Mouse (Mus musculus) heart, embryonic 16.5 days (tissue): ENCODE data around the gene Fam163a. TPM values are rescaled to one million over a fixed set of nuclear protein-coding genes. Genes with fewer than 3 reads are reported as not detected.
A peak's percentile ranks its signal among the peaks of the same experiment; 100 is the strongest.

Experiments used
- ATAC-seq: fragments of 200-750 bp; cut with Nextera tagmentation; replicated peaks from 2 replicates; pipeline ENCODE4 v1.8.0; 2017; ENCODE audit warnings: moderate number of reproducible peaks; ENCODE audit not compliant: insufficient read depth, low FRiP score; ENCODE audit errors: extremely low read depth
- H3K27ac ChIP-seq: fragments of 300-500 bp; sonication (generic); 2 replicates; pipeline ENCODE4 v1.5.1; 2014; ENCODE audit warnings: mild to moderate bottlenecking, low read length, control low read depth, moderate library complexity
- H3K27me3 ChIP-seq: fragments of 300-500 bp; sonication (generic); 2 replicates; pipeline ENCODE4 v1.6.1; 2014; ENCODE audit warnings: low read length, mixed read lengths; ENCODE audit not compliant: control insufficient read depth, insufficient read depth
- H3K36me3 ChIP-seq: fragments of 300-500 bp; sonication (generic); 2 replicates; pipeline ENCODE4 v1.6.1; 2014; ENCODE audit not compliant: control insufficient read depth, insufficient read depth
- H3K4me1 ChIP-seq: fragments of 300-500 bp; sonication (generic); 2 replicates; pipeline ENCODE4 v1.6.1; 2014; ENCODE audit warnings: low read length, mixed read lengths; ENCODE audit not compliant: control insufficient read depth, insufficient read depth
- H3K4me2 ChIP-seq: fragments of 300-500 bp; sonication (generic); 2 replicates; pipeline ENCODE4 v1.6.1; 2014; ENCODE audit warnings: low read depth, mild to moderate bottlenecking, control low read depth, low read length
- H3K4me3 ChIP-seq: fragments of 300-500 bp; sonication (generic); 2 replicates; pipeline ENCODE4 v1.5.1; 2014; ENCODE audit warnings: mild to moderate bottlenecking, control low read depth, low read length
- H3K9ac ChIP-seq: fragments of 300-500 bp; sonication (generic); 2 replicates; pipeline ENCODE4 v1.6.1; 2014; ENCODE audit warnings: low read length, control low read depth
- H3K9me3 ChIP-seq: fragments of 300-500 bp; sonication (generic); replicated peaks from 2 replicates; pipeline ENCODE4 v1.6.1; 2016; ENCODE audit warnings: low read length; ENCODE audit not compliant: control insufficient read depth
- WGBS: fragments of 180-500 bp; shearing (Covaris S2); extraction: QIAGEN DNeasy Blood & Tissue Kit; methylation state at CpG from one replicate; pipeline ENCODE4 v1.1.7; 2014; 5-methylcytosine and 5-hydroxymethylcytosine counted together
- polyA plus RNA-seq: library from polyadenylated mRNA; unstranded; fragments of >200 nt; fragmentation: Nextera tagmentation; extraction: Ambion mirVana; gene quantifications from 2 replicates; pipeline ENCODE4 v1.2.1, GENCODE M21; 2015

Fam163a gene
- polyA plus RNA-seq, 1 experiment from 2014 or later, result 1.6 TPM

GRCm38 (mm10) chr1:156084603-156085002, 120.2 kb downstream of the Fam163a start:
- H3K36me3 ChIP-seq, result no peaks in the 10 kb centered on the region
- ATAC-seq, result no peak
- no peaks in the 10 kb centered on the region for H3K9me3 ChIP-seq
- WGBS, result 29% methylated on average over 3 of the region's 3 CpGs
- no peak overlapping the region for H3K4me3 ChIP-seq
- peaks cover 6% of the 10 kb centered on the region; the same call in 1 of the 2 replicates for H3K4me1 ChIP-seq
- H3K9ac ChIP-seq, result no peak overlapping the region
- H3K27ac ChIP-seq, result no peak overlapping the region
- H3K4me2 ChIP-seq, result no peak overlapping the region
- no peaks in the 10 kb centered on the region for H3K27me3 ChIP-seq

GRCm38 (mm10) chr1:156077655-156078054, 127.2 kb downstream of the Fam163a start:
- Histone ChIP-seq H3K27me3 (no peaks in the 10 kb centered on the region), H3K36me3 (no peaks in the 10 kb centered on the region), H3K9ac (no peak overlapping the region), H3K4me3 (no peak overlapping the region), H3K27ac (no peak overlapping the region), H3K9me3 (no peaks in the 10 kb centered on the region), H3K4me1 (peaks cover 3% of the 10 kb centered on the region; the same call in 1 of the 2 replicates), H3K4me2 (no peak overlapping the region)
- ATAC-seq, result no peak
- 46% methylated on average over 3 of the region's 3 CpGs for WGBS

GRCm38 (mm10) chr1:156076474-156076873, 128.4 kb downstream of the Fam163a start:
- peaks cover 3% of the 10 kb centered on the region; the same call in 1 of the 2 replicates for H3K4me1 ChIP-seq
- H3K36me3 ChIP-seq, result no peaks in the 10 kb centered on the region

GRCm38 (mm10) chr1:156074575-156074974, 130.3 kb downstream of the Fam163a start:
- ATAC-seq, result no peak
- Histone ChIP-seq H3K27me3 (no peaks in the 10 kb centered on the region), H3K4me3 (no peak overlapping the region), H3K9me3 (no peaks in the 10 kb centered on the region), H3K36me3 (no peaks in the 10 kb centered on the region), H3K4me2 (no peak overlapping the region), H3K9ac (no peak overlapping the region), H3K27ac (no peak overlapping the region), H3K4me1 (peaks cover 7% of the 10 kb centered on the region; the same call in 1 of the 2 replicates)
- 38% methylated on average over 8 of the region's 8 CpGs for WGBS

More at GRCm38 (mm10) chr1:156076474-156076873, 128.4 kb downstream of the Fam163a start:
- H3K9me3 ChIP-seq, result no peaks in the 10 kb centered on the region
- no peak; the same call in 1 of the 2 replicates for ATAC-seq
- H3K9ac ChIP-seq, result no peak overlapping the region
- WGBS, result 48% methylated on average over 4 of the region's 4 CpGs
- no peak overlapping the region for H3K27ac ChIP-seq
- no peak overlapping the region for H3K4me3 ChIP-seq
- H3K27me3 ChIP-seq, result no peaks in the 10 kb centered on the region
- H3K4me2 ChIP-seq, result no peak overlapping the region

GRCm38 (mm10) chr1:156073169-156073821, 131.5 kb downstream of the Fam163a start:
- no peak for ATAC-seq
- no peaks in the 10 kb centered on the region for H3K27me3 ChIP-seq
- no peak overlapping the region for H3K9ac ChIP-seq
- peaks cover 7% of the 10 kb centered on the region; the same call in 1 of the 2 replicates for H3K4me1 ChIP-seq
- H3K4me3 ChIP-seq, result no peak overlapping the region
- H3K36me3 ChIP-seq, result no peaks in the 10 kb centered on the region
- 63% methylated on average over 15 of the region's 15 CpGs for WGBS
- no peak overlapping the region for H3K27ac ChIP-seq
- no peak overlapping the region for H3K4me2 ChIP-seq
- no peaks in the 10 kb centered on the region for H3K9me3 ChIP-seq

- no peak overlapping the region for H3K9ac ChIP-seq
- H3K4me2 ChIP-seq, result no peak overlapping the region
- peaks cover 14% of the 10 kb centered on the region for H3K4me1 ChIP-seq
- peaks cover 13% of the 10 kb centered on the region for H3K36me3 ChIP-seq
- H3K4me3 ChIP-seq, result no peak overlapping the region
- WGBS, result 48% methylated on average over 14 of the region's 14 CpGs
- no peak for ATAC-seq
- no peak overlapping the region; the same call in 1 of the 2 replicates for H3K27ac ChIP-seq
- H3K9me3 ChIP-seq, result no peaks in the 10 kb centered on the region
- no peaks in the 10 kb centered on the region for H3K27me3 ChIP-seq
Observed at GRCm38 (mm10) chr1:156070106-156070505, 134.7 kb downstream of the Fam163a start.

GRCm38 (mm10) chr1:156066133-156066532, 138.7 kb downstream of the Fam163a start:
- Histone ChIP-seq H3K27ac (peak overlapping the region; percentile 51), H3K27me3 (no peaks in the 10 kb centered on the region), H3K4me2 (no peak overlapping the region), H3K36me3 (peaks cover 43% of the 10 kb centered on the region), H3K9me3 (no peaks in the 10 kb centered on the region), H3K4me1 (peaks cover 13% of the 10 kb centered on the region), H3K9ac (no peak overlapping the region), H3K4me3 (no peak overlapping the region)
- WGBS, result 61% methylated on average over 3 of the region's 3 CpGs
- no peak for ATAC-seq

GRCm38 (mm10) chr1:156062193-156062592, 142.6 kb downstream of the Fam163a start:
- no peak overlapping the region for H3K9ac ChIP-seq
- no peaks in the 10 kb centered on the region for H3K9me3 ChIP-seq
- H3K27ac ChIP-seq, result no peak overlapping the region
- H3K4me2 ChIP-seq, result no peak overlapping the region
- 83% methylated on average over 4 of the region's 4 CpGs for WGBS
- H3K36me3 ChIP-seq, result peaks cover 47% of the 10 kb centered on the region
- peaks cover 8% of the 10 kb centered on the region for H3K4me1 ChIP-seq
- ATAC-seq, result no peak
- no peaks in the 10 kb centered on the region for H3K27me3 ChIP-seq
- H3K4me3 ChIP-seq, result no peak overlapping the region

- Histone ChIP-seq H3K36me3 (peaks cover 29% of the 10 kb centered on the region), H3K4me1 (peaks cover 4% of the 10 kb centered on the region; the same call in 1 of the 2 replicates), H3K4me2 (no peak overlapping the region), H3K4me3 (no peak overlapping the region), H3K9ac (no peak overlapping the region), H3K27me3 (no peaks in the 10 kb centered on the region), H3K27ac (no peak overlapping the region), H3K9me3 (no peaks in the 10 kb centered on the region)
- ATAC-seq, result no peak
- WGBS, result 82% methylated on average over 2 of the region's 2 CpGs
Observed at GRCm38 (mm10) chr1:156058207-156058606, 146.6 kb downstream of the Fam163a start.
